Mouse (Mus musculus) cortical plate, adult 2 months (tissue): ENCODE data around the gene Cstb.

ENCODE experiments used
- CTCF ChIP-seq: fragments of 200-500 bp; IDR thresholded peaks from 2 replicates; pipeline ENCODE4 v1.5.1; 2011; ENCODE audit warnings: mild to moderate bottlenecking, control low read depth, low read length; ENCODE audit not compliant: insufficient read depth; ENCODE audit errors: extremely low read depth
- POLR2A ChIP-seq: fragments of 200-500 bp; IDR thresholded peaks from 2 replicates; pipeline ENCODE4 v1.6.1; 2011; ENCODE audit warnings: mild to moderate bottlenecking, low read length, control low read depth; ENCODE audit not compliant: insufficient read depth; ENCODE audit errors: extremely low read depth

DNA sequence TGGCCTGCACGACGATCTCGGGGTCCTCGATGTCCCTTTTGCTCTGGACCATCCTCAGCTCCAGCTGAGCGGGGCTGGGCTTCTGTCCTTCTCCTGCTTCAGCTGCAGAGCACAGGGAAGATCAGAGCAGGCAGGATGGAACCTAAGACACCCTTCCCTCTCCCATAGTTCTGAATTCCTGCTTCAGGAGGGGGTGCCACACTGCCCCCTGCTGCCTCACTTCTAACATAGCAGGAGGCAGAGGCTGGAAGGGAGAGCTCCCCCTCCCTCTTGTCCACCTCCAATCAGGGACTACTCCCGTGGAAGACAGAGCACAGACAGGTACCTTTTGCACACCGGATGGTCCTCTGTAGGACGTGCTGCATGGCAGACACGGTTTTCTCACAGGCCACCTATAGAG, 15.3 kb downstream of the Cstb start:
- TF ChIP-seq CTCF (peak; percentile 77), POLR2A (no peak)
